Comparison of ENCODE assay signal across 16 mouse cellular contexts in genomic region chr10:117385431-117385830, GRCm38 (mm10).
"Had no signal": no experiment of that assay in that cellular context is flagged by ENCODE, and none has a peak within 500 bp of the region (broad histone marks: within the 10 kb centered on the region; RNA-seq: fewer than 3 reads in every experiment).

No protein-coding gene starts in this region.

- DNase-seq: heart, postnatal 10 days; heart, postnatal 14 days; heart, postnatal 36 days; heart, postnatal 4 days; kidney, adult 11 months; kidney, adult 18-20 months; kidney, adult 2 months; kidney, adult 8-10 months; kidney, adult 9 months; kidney, postnatal 10 days; kidney, postnatal 14 days; kidney, postnatal 25 days; kidney, postnatal 36 days; kidney, postnatal 4 days; layer of hippocampus, adult 9-11 months; layer of hippocampus, postnatal 36 days had no signal
